Mouse (Mus musculus): ENCODE results near the gene Selenoi. TPM values are rescaled to one million over a fixed set of nuclear protein-coding genes. Genes with fewer than 3 reads are reported as not detected.

Gene Selenoi
- polyA plus RNA-seq, 1 experiment from 2014 or later = 23.9 TPM

- H3K27me3 ChIP-seq (ENCODE audit: control insufficient read depth, insufficient read depth, low read length) = no peaks in the 10 kb centered on the region
- ATAC-seq (ENCODE audit: insufficient number of reproducible peaks, insufficient read depth, low FRiP score, low read depth) = no peak
- H3K9me3 ChIP-seq (ENCODE audit: control insufficient read depth, low read depth, low read length) = no peaks in the 10 kb centered on the region
- no peak overlapping the region for H3K4me2 ChIP-seq (replicated peaks; ENCODE audit: low read depth, low read length)
- over 99% methylated on average over 8 of the region's 8 CpGs for WGBS
- no peak overlapping the region for H3K27ac ChIP-seq (ENCODE audit: low read length)
- H3K9ac ChIP-seq (replicated peaks; ENCODE audit: low read depth, low read length) = no peak overlapping the region
- H3K36me3 ChIP-seq (ENCODE audit: control insufficient read depth, insufficient read depth, low read length) = no peaks in the 10 kb centered on the region
- H3K4me3 ChIP-seq (ENCODE audit: low read depth, low read length) = no peak overlapping the region
- H3K4me1 ChIP-seq (ENCODE audit: control insufficient read depth, insufficient read depth, low read length) = no peaks in the 10 kb centered on the region
Observed at GRCm38 (mm10) chr5:30222681-30223080, 9.7 kb upstream of the Selenoi start.

- H3K9ac ChIP-seq (replicated peaks; ENCODE audit: low read depth, low read length) = no peak overlapping the region
- no peak overlapping the region for H3K4me2 ChIP-seq (replicated peaks; ENCODE audit: low read depth, low read length)
Observed at GRCm38 (mm10) chr5:30230901-30231300, 1.5 kb upstream of the Selenoi start.

GRCm38 (mm10) chr5:30231891-30232270 is 500 bp upstream of the Selenoi start:
- WGBS = 43% methylated on average over 16 of the region's 16 CpGs
- Histone ChIP-seq H3K9me3 (ENCODE audit: control insufficient read depth, low read depth, low read length) (no peaks in the 10 kb centered on the region), H3K4me2 (replicated peaks; ENCODE audit: low read depth, low read length) (peak overlapping the region; percentile 84), H3K4me1 (ENCODE audit: control insufficient read depth, insufficient read depth, low read length) (peaks cover 10% of the 10 kb centered on the region; the same call in 1 of the 2 replicates), H3K27me3 (ENCODE audit: control insufficient read depth, insufficient read depth, low read length) (no peaks in the 10 kb centered on the region), H3K4me3 (ENCODE audit: low read depth, low read length) (peak overlapping the region; percentile 86), H3K9ac (replicated peaks; ENCODE audit: low read depth, low read length) (peak overlapping the region; percentile 45), H3K36me3 (ENCODE audit: control insufficient read depth, insufficient read depth, low read length) (no peaks in the 10 kb centered on the region), H3K27ac (ENCODE audit: low read length) (peak overlapping the region; percentile 44; the same call in 1 of the 2 replicates)
- ATAC-seq (ENCODE audit: insufficient number of reproducible peaks, insufficient read depth, low FRiP score, low read depth) = no peak

More at GRCm38 (mm10) chr5:30230901-30231300, 1.5 kb upstream of the Selenoi start:
- Histone ChIP-seq H3K4me3 (ENCODE audit: low read depth, low read length) (no peak overlapping the region), H3K9me3 (ENCODE audit: control insufficient read depth, low read depth, low read length) (no peaks in the 10 kb centered on the region), H3K4me1 (ENCODE audit: control insufficient read depth, insufficient read depth, low read length) (peaks cover 10% of the 10 kb centered on the region; the same call in 1 of the 2 replicates), H3K27me3 (ENCODE audit: control insufficient read depth, insufficient read depth, low read length) (no peaks in the 10 kb centered on the region), H3K36me3 (ENCODE audit: control insufficient read depth, insufficient read depth, low read length) (no peaks in the 10 kb centered on the region), H3K27ac (ENCODE audit: low read length) (no peak overlapping the region)
- WGBS = 78% methylated on average over 4 of the region's 4 CpGs
- ATAC-seq (ENCODE audit: insufficient number of reproducible peaks, insufficient read depth, low FRiP score, low read depth) = no peak

GRCm38 (mm10) chr5:30233042-30233441 is 661 bp downstream of the Selenoi start:
- Histone ChIP-seq H3K4me2 (replicated peaks; ENCODE audit: low read depth, low read length) (peak overlapping the region; percentile 84), H3K4me1 (ENCODE audit: control insufficient read depth, insufficient read depth, low read length) (peaks cover 10% of the 10 kb centered on the region; the same call in 1 of the 2 replicates), H3K9ac (replicated peaks; ENCODE audit: low read depth, low read length) (peak overlapping the region; percentile 76), H3K27ac (ENCODE audit: low read length) (peak overlapping the region; percentile 69), H3K27me3 (ENCODE audit: control insufficient read depth, insufficient read depth, low read length) (no peaks in the 10 kb centered on the region), H3K36me3 (ENCODE audit: control insufficient read depth, insufficient read depth, low read length) (no peaks in the 10 kb centered on the region), H3K4me3 (ENCODE audit: low read depth, low read length) (peak overlapping the region; percentile 86), H3K9me3 (ENCODE audit: control insufficient read depth, low read depth, low read length) (no peaks in the 10 kb centered on the region)
- whole genome bisulfite sequencing = 4% methylated on average over 15 of the region's 15 CpGs
- ATAC-seq (ENCODE audit: insufficient number of reproducible peaks, insufficient read depth, low FRiP score, low read depth) = no peak

GRCm38 (mm10) chr5:30233979-30234378 is 1.6 kb downstream of the Selenoi start:
- 52% methylated on average over 8 of the region's 8 CpGs for WGBS
- Histone ChIP-seq H3K9me3 (ENCODE audit: control insufficient read depth, low read depth, low read length) (no peaks in the 10 kb centered on the region), H3K4me2 (replicated peaks; ENCODE audit: low read depth, low read length) (peak overlapping the region; percentile 84), H3K4me3 (ENCODE audit: low read depth, low read length) (0 out of 2 replicates have a peak overlapping the region, but pooled peaks have one; percentile 86), H3K9ac (replicated peaks; ENCODE audit: low read depth, low read length) (no peak overlapping the region), H3K27ac (ENCODE audit: low read length) (no peak overlapping the region), H3K27me3 (ENCODE audit: control insufficient read depth, insufficient read depth, low read length) (no peaks in the 10 kb centered on the region), H3K36me3 (ENCODE audit: control insufficient read depth, insufficient read depth, low read length) (no peaks in the 10 kb centered on the region), H3K4me1 (ENCODE audit: control insufficient read depth, insufficient read depth, low read length) (peaks cover 10% of the 10 kb centered on the region; the same call in 1 of the 2 replicates)
- no peak for ATAC-seq (ENCODE audit: insufficient number of reproducible peaks, insufficient read depth, low FRiP score, low read depth)

- Histone ChIP-seq H3K27me3 (ENCODE audit: control insufficient read depth, insufficient read depth, low read length) (no peaks in the 10 kb centered on the region), H3K27ac (ENCODE audit: low read length) (no peak overlapping the region), H3K9me3 (ENCODE audit: control insufficient read depth, low read depth, low read length) (no peaks in the 10 kb centered on the region), H3K4me3 (ENCODE audit: low read depth, low read length) (no peak overlapping the region), H3K36me3 (ENCODE audit: control insufficient read depth, insufficient read depth, low read length) (no peaks in the 10 kb centered on the region), H3K4me2 (replicated peaks; ENCODE audit: low read depth, low read length) (no peak overlapping the region), H3K9ac (replicated peaks; ENCODE audit: low read depth, low read length) (no peak overlapping the region), H3K4me1 (ENCODE audit: control insufficient read depth, insufficient read depth, low read length) (peaks cover 10% of the 10 kb centered on the region; the same call in 1 of the 2 replicates)
- 76% methylated on average over 2 of the region's 2 CpGs for WGBS
- no peak for ATAC-seq (ENCODE audit: insufficient number of reproducible peaks, insufficient read depth, low FRiP score, low read depth)
Observed at GRCm38 (mm10) chr5:30235641-30236126, 3.3 kb downstream of the Selenoi start.

- Histone ChIP-seq H3K27me3 (ENCODE audit: control insufficient read depth, insufficient read depth, low read length) (no peaks in the 10 kb centered on the region), H3K36me3 (ENCODE audit: control insufficient read depth, insufficient read depth, low read length) (no peaks in the 10 kb centered on the region), H3K4me1 (ENCODE audit: control insufficient read depth, insufficient read depth, low read length) (peaks cover 3% of the 10 kb centered on the region; the same call in 1 of the 2 replicates), H3K27ac (ENCODE audit: low read length) (no peak overlapping the region), H3K9ac (replicated peaks; ENCODE audit: low read depth, low read length) (no peak overlapping the region), H3K4me3 (ENCODE audit: low read depth, low read length) (no peak overlapping the region), H3K9me3 (ENCODE audit: control insufficient read depth, low read depth, low read length) (no peaks in the 10 kb centered on the region), H3K4me2 (replicated peaks; ENCODE audit: low read depth, low read length) (no peak overlapping the region)
- WGBS = 87% methylated on average over 5 of the region's 5 CpGs
- ATAC-seq (ENCODE audit: insufficient number of reproducible peaks, insufficient read depth, low FRiP score, low read depth) = no peak
Observed at GRCm38 (mm10) chr5:30238533-30238932, 6.2 kb downstream of the Selenoi start.

- H3K9me3 ChIP-seq (ENCODE audit: control insufficient read depth, low read depth, low read length) = no peaks in the 10 kb centered on the region
- H3K36me3 ChIP-seq (ENCODE audit: control insufficient read depth, insufficient read depth, low read length) = no peaks in the 10 kb centered on the region
- H3K27me3 ChIP-seq (ENCODE audit: control insufficient read depth, insufficient read depth, low read length) = no peaks in the 10 kb centered on the region
- H3K4me2 ChIP-seq (replicated peaks; ENCODE audit: low read depth, low read length) = no peak overlapping the region
- peaks cover 2% of the 10 kb centered on the region; the same call in 1 of the 2 replicates for H3K4me1 ChIP-seq (ENCODE audit: control insufficient read depth, insufficient read depth, low read length)
- 83% methylated on average over 7 of the region's 7 CpGs for WGBS
- ATAC-seq (ENCODE audit: insufficient number of reproducible peaks, insufficient read depth, low FRiP score, low read depth) = no peak
- no peak overlapping the region for H3K4me3 ChIP-seq (ENCODE audit: low read depth, low read length)
- H3K9ac ChIP-seq (replicated peaks; ENCODE audit: low read depth, low read length) = no peak overlapping the region
- no peak overlapping the region for H3K27ac ChIP-seq (ENCODE audit: low read length)
Observed at GRCm38 (mm10) chr5:30240552-30240951, 8.2 kb downstream of the Selenoi start.

GRCm38 (mm10) chr5:30242410-30242809 is 10.0 kb downstream of the Selenoi start:
- Histone ChIP-seq H3K27me3 (ENCODE audit: control insufficient read depth, insufficient read depth, low read length) (no peaks in the 10 kb centered on the region), H3K9me3 (ENCODE audit: control insufficient read depth, low read depth, low read length) (no peaks in the 10 kb centered on the region), H3K4me1 (ENCODE audit: control insufficient read depth, insufficient read depth, low read length) (peaks cover 2% of the 10 kb centered on the region; the same call in 1 of the 2 replicates), H3K36me3 (ENCODE audit: control insufficient read depth, insufficient read depth, low read length) (no peaks in the 10 kb centered on the region), H3K27ac (ENCODE audit: low read length) (no peak overlapping the region), H3K9ac (replicated peaks; ENCODE audit: low read depth, low read length) (no peak overlapping the region), H3K4me2 (replicated peaks; ENCODE audit: low read depth, low read length) (no peak overlapping the region), H3K4me3 (ENCODE audit: low read depth, low read length) (no peak overlapping the region)
- peak; percentile 53; the same call in 1 of the 2 replicates for ATAC-seq (ENCODE audit: insufficient number of reproducible peaks, insufficient read depth, low FRiP score, low read depth)
- 23% methylated on average over 1 of the region's 1 CpGs for WGBS
